Mouse (Mus musculus): ENCODE measurements at regions not wholly inside any gene's neighbourhood (a gene's known extent, or its start where the extent isn't known, plus 50 kb on each side); places are given as distances from the start of the nearest gene placed in this dataset.

DNA sequence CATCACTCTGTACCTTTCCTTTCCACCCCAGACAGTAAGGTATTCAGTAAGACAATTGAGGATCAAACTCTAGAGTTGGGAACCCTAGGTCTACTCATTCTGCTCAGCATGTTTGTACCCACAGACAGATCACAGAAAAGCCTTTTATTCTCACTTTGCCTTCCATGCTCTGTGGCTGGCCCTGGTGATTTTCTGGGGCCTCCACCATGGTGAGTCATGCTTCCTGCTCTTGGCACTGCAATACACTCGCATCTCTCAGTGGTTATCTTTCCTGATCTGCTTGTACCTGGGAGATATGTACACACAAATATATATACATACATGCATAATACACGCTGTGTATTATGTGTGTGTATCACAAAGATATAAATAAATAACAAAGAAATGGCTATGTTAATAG is 919.2 kb upstream of the Vwc2 start:
- H3K27ac ChIP-seq (ENCODE audit: low read depth, low read length): no peak overlapping the region
- no peak overlapping the region for H3K9ac ChIP-seq (ENCODE audit: low read length)
- H3K4me2 ChIP-seq (ENCODE audit: low read length): no peak overlapping the region
- ATAC-seq (no peak), DNase-seq (ENCODE audit: low spot score) (no peak)
- H3K36me3 ChIP-seq (ENCODE audit: control insufficient read depth, insufficient read depth, low read length): no peaks in the 10 kb centered on the region
- H3K9me3 ChIP-seq (replicated peaks; ENCODE audit: control insufficient read depth, low read length): no peaks in the 10 kb centered on the region
- 87% methylated on average over 2 of the region's 2 CpGs for WGBS
- no peak overlapping the region for H3K4me3 ChIP-seq (ENCODE audit: low read depth, low read length)
- H3K4me1 ChIP-seq (ENCODE audit: control insufficient read depth, insufficient read depth, low read length): no peaks in the 10 kb centered on the region
- H3K27me3 ChIP-seq (replicated peaks; ENCODE audit: control insufficient read depth, insufficient read depth, low read length): no peaks in the 10 kb centered on the region

DNA sequence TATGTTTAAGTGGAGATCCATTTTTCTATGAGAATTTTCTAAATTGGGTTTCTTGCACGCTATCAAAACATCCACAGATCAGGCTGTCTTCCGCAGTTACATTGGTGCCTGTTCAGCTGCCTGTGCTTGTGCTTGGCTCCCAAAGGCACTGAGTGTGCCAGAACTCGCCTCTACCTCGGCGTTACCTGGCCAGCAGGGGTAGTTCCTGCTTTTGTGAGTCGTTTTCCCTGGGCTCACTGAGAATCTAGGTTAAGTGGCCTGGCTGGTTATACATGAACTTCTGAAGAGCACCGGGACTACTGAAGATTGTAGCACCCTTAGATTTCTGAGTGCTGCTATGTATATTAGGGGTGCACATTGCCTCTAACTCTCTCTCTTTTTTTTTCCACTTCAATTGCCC is 913.0 kb upstream of the Vwc2 start:
- DNase-seq (ENCODE audit: low spot score): no peak
- 86% methylated on average over 7 of the region's 7 CpGs for WGBS

DNA sequence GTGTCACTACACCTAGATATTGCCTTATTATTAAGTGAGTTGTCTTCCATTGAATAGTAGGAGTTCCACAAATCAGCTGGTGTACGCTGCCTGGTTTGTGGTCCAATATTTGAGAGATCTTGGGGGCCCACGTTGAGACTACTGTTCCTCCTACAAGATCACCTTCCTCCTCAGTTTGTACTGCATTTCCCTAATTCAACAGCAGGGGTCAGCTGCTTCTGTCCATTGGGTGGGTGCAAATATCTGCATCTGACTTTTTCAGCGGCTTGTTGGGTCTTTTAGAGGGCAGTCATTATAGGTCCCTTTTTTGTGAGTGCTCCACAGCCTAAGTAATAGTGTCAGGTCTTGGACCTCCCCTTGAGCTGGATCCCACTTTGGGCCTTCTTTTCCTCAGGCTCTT is 908.8 kb upstream of the Vwc2 start:
- Histone ChIP-seq H3K4me1 (ENCODE audit: control insufficient read depth, insufficient read depth, low read length) (no peaks in the 10 kb centered on the region), H3K4me2 (ENCODE audit: low read length) (no peak overlapping the region), H3K36me3 (ENCODE audit: control insufficient read depth, insufficient read depth, low read length) (no peaks in the 10 kb centered on the region), H3K4me3 (ENCODE audit: low read depth, low read length) (no peak overlapping the region), H3K27me3 (replicated peaks; ENCODE audit: control insufficient read depth, insufficient read depth, low read length) (no peaks in the 10 kb centered on the region), H3K9ac (ENCODE audit: low read length) (no peak overlapping the region), H3K27ac (ENCODE audit: low read depth, low read length) (no peak overlapping the region), H3K9me3 (replicated peaks; ENCODE audit: control insufficient read depth, low read length) (no peaks in the 10 kb centered on the region)
- 82% methylated on average over 3 of the region's 3 CpGs for WGBS
- DNase-seq (ENCODE audit: low spot score) (no peak), ATAC-seq (no peak)

More for the DNA sequence above, 913.0 kb upstream of the Vwc2 start:
- Histone ChIP-seq H3K27ac (ENCODE audit: low read depth, low read length) (no peak overlapping the region), H3K4me2 (ENCODE audit: low read length) (no peak overlapping the region), H3K4me1 (ENCODE audit: control insufficient read depth, insufficient read depth, low read length) (no peaks in the 10 kb centered on the region), H3K4me3 (ENCODE audit: low read depth, low read length) (no peak overlapping the region), H3K27me3 (replicated peaks; ENCODE audit: control insufficient read depth, insufficient read depth, low read length) (no peaks in the 10 kb centered on the region), H3K36me3 (ENCODE audit: control insufficient read depth, insufficient read depth, low read length) (no peaks in the 10 kb centered on the region), H3K9me3 (replicated peaks; ENCODE audit: control insufficient read depth, low read length) (no peaks in the 10 kb centered on the region), H3K9ac (ENCODE audit: low read length) (no peak overlapping the region)
- no peak for ATAC-seq

Measured in forebrain, embryonic 14.5 days (tissue).